Mouse (Mus musculus): Measurements from ENCODE around the gene Zmat1.

DNA sequence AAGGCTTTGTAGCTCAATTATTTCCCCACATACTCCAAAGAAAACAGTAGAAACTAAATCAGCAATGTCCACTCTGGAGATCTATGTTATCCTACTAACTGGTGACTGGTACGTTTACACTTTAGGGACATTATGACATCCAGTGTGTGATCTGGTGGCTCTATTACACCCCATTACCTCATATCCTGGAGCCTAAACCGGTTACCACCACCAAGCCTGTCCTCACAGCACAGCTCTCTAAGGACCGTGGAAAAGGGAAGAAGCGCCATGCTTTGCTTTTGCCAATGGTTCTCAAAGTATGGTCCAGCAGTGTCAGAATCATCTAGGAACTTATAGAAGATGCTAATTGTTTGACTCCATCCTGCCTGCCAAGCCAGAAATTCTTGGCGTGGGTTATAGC lies 79.1 kb downstream of the Zmat1 start:
- TF ChIP-seq CTCF (IDR thresholded peaks at IDR 0.05; ENCODE audit: low read depth) (no peak), EP300 (IDR thresholded peaks at IDR 0.05; ENCODE audit: low read depth) (no peak)

Data from liver, embryonic 14.5 days (tissue).